Mouse (Mus musculus): ENCODE measurements around the gene Gm4969.

- TF ChIP-seq POLR2A (IDR thresholded peaks at IDR 0.05; ENCODE audit: extremely low read depth, insufficient read depth, low read length) (peak; percentile 84), CTCF (IDR thresholded peaks at IDR 0.05; ENCODE audit: extremely low read depth, insufficient read depth, low read length) (no peak)
Measured at GRCm38 (mm10) chr7:19149626-19150025, 31.5 kb upstream of the Gm4969 start, which contains the start of gene Snrpd2.

All from cortical plate, adult 2 months (tissue).